Mouse (Mus musculus) bone marrow macrophage, adult 2 months (primary cell): ENCODE measurements around the gene Hoxc4.

ENCODE experiments used
- CTCF ChIP-seq: IDR thresholded peaks from 2 replicates; pipeline ENCODE4 v1.5.1; 2012; ENCODE audit warnings: low read depth, mild to moderate bottlenecking, low read length, moderate library complexity
- POLR2A ChIP-seq: IDR thresholded peaks from 2 replicates; pipeline ENCODE4 v1.6.1; 2012; ENCODE audit warnings: mild to moderate bottlenecking, low read depth, low read length, borderline replicate concordance

GRCm38 (mm10) chr15:103058715-103059114 is 40.0 kb downstream of the Hoxc4 start:
- TF ChIP-seq POLR2A (no peak), CTCF (no peak)
